Mouse (Mus musculus) layer of hippocampus, postnatal 10 days (tissue): ENCODE results near the gene Arpc5l. TPM values are rescaled to one million over a fixed set of nuclear protein-coding genes. Genes with fewer than 3 reads are reported as not detected.
A peak's percentile ranks its signal among the peaks of the same experiment; 100 is the strongest.
"Not testable (repeated sequence)": the region's sequence is repeated elsewhere in the genome, so short reads cannot be mapped to it uniquely, and the experiment has no call there.

Experiments
- DNase-seq, 2 experiments: peaks; one replicate each; pipeline ENCODE4 v3.0.0; 2021; ENCODE audit warnings: low spot score in 2 of 2
- total RNA-seq, 2 experiments: library from RNA; stranded (reverse); gene quantifications; 2 replicates each; pipeline ENCODE4 v1.2.3; 2021

Arpc5l gene
- total RNA-seq, 2 experiments from 2014 or later, result 87.7 to 102 TPM

- no peak for DNase-seq
Observed at GRCm38 (mm10) chr2:38999381-38999780, 5.8 kb upstream of the Arpc5l start.

GRCm38 (mm10) chr2:38999910-39000586 is 5.1 kb upstream of the Arpc5l start:
- no peak for DNase-seq

DNA sequence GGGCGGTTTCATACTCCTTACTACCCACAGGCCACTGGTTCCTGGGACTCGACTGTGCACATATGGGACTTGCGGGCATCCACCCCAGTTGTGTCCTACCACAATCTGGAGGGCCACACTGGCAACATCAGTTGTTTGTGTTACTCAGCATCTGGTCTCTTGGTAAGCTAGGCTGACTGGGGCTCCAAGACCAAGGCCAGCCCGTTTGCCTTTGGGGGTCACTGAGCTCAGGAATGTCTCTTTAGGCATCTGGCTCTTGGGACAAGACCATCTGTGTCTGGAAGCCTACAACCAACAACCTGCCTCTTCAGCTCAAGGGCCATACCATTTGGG is 4.6 kb upstream of the Arpc5l start:
- DNase-seq, result peak in 1 of 2 experiments; percentile 23

- DNase-seq, result no peak
Observed at GRCm38 (mm10) chr2:39001866-39002265, 3.3 kb upstream of the Arpc5l start.

DNA sequence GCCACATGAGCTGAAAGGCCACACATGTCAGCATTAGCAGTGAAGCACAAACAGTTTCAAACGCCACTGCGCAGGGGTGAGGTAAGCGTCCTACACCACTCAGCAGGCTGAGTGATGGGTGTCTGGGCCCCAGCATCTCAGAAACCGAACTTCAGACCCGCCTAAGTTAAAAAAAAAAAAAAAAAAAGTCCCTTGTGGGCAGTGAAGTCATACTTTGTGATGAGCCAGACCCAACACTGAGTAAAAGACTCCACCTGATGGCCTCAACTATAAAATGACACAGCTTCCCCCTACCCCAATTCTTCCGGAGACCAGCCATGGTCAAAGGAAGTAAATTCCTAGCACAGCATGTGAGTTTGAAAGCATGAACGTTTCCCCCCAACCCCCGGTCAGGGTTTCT is 2.0 kb upstream of the Arpc5l start:
- no peak for DNase-seq

- no peak for DNase-seq
Observed at GRCm38 (mm10) chr2:39003512-39003911, 1.6 kb upstream of the Arpc5l start.

DNA sequence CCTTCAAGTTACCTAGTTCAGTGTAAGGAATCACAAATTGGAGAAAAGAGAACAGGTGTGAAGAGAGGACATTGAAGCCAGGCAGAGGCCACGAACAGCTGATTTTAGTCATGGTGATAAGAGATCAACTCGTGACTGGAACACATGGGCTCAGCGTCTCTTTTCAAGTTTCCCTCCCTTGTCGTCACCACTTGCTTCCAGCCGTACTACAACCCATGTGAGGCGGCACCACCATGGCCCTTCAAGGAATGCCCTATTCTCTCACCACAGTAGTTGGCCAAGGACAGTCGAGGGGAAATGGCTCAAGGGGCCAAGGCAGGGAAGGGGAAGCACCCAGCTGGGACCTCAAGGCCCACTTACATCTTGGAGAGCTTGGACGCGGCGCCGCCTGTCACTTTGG is 776 bp upstream of the Arpc5l start:
- DNase-seq, result peak; percentile 46 to 51

GRCm38 (mm10) chr2:39005574-39006079 is 479 bp downstream of the Arpc5l start, which contains the start of gene Rpl35:
Gene Rpl35, minus strand, starts transcription at chr2:39005624.
- DNase-seq, result peak in 1 of 2 experiments; percentile 35

DNA sequence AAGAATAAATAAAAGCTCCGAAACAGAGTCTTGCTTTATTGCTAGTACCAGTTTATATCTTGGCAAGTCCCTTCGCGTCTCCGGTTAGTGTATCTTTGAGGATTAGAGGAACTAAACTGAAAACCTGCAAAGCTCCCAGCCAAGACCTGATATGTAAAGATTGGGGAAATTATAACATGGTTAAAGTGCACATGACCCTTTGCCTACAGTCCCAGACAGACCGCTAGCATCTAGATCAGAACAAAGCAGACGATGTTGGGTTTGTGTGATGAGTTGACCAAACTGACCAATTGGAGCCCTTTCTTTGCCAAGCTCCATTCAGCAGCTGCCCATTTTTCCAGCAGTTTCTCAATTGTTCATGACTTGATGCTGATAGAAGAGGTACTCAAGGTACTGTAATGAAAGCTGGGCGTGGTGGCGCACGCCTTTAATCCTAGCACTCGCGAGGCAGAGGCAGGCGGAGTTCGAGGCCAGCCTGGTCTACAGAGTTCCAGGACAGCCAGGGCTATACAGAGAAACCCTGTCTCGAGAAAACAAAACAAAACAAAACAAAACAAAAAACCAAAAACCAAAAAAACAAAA is 1.1 kb downstream of the Arpc5l start:
- no peak for DNase-seq

DNA sequence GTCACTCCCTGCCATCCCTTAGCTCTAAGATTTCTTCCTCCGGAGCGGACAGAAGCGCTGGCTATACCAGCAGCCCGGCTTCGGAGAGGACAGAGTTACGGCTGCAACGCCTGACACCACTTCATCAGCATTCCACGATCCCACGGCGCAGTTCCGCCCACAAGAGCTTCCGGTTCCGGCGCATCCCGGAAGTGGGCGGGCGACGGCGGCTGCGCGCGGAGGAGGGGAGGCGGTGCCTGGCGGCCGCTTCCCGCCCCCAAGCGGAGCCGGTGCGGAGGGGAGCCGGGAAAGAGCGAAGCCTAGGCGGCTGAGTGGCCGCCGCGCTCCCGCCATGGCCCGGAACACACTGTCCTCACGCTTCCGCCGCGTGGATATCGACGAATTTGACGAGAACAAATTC is 2.7 kb downstream of the Arpc5l start:
- peak; percentile 92 to 95 for DNase-seq

- no peak for DNase-seq
Observed at GRCm38 (mm10) chr2:39008350-39008851, 3.3 kb downstream of the Arpc5l start.

DNA sequence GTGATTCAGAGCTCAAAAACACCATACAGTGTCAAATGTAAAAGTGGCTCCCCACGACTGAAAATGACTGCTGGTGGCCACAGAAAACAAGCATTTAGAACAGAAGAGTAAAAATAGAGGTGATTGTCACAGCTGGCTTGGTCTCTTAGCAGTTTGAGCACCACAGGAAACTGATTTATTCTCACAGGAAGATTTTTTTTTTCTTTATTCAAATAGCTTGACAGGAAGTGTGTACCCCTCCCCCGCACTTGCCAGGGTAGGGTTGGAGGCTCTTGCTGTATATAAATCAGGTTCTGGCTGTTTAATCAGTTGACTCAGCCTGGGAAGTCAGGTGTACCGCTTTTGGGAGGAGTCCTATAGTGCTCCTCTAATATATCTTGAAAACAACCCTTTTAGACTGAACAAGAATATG is 3.8 kb downstream of the Arpc5l start:
- DNase-seq, result peak in 1 of 2 experiments; percentile 44

- DNase-seq, result not testable (repeated sequence)
Observed at GRCm38 (mm10) chr2:39010144-39010543, 5.0 kb downstream of the Arpc5l start.

GRCm38 (mm10) chr2:39011264-39011663 is 6.1 kb downstream of the Arpc5l start:
- no peak for DNase-seq

DNA sequence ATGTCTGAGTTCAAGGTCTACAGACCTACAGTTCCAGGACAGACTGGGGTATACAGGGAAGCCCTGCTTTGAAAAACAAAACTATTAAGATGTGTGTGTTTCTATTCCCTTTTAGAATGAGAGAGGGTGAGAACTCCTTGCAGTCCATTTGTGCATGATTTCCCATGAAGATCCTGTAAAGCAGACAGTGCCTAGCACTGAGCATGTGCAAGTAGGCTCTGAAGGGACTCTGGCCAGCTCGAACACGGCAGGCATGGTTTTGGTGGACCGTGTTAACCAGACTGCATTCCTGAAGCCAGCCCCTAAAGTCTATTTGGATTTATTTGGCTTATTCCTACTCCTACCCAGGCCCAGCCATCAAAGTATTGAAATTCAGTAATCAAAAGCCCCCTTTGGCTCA is 6.8 kb downstream of the Arpc5l start:
- DNase-seq, result no peak

DNA sequence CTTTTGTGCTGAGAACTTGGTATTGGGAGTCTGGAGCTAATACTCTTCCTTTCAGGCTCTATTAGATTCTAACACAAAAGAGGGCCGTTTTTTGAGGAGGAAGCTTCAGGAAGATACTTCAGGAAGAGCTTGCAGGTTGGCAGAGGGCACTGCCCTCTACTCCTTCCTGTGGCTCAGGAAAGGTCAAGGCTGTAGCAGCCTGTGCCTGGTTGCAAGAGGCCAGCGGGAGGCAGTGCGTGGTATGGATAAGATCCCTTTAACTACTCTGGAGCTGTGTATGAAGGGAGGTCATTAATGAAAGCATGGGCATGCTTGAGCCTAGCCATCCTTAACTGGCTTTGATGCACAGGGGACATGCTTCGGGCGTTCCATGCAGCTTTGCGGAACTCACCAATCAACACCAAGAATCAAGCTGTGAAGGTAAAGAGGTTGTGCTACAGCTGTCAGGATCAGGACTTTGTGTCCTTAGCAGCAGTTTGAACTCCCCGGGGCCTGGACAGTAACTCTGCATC is 7.7 kb downstream of the Arpc5l start:
- no peak for DNase-seq

GRCm38 (mm10) chr2:39016581-39016980 is 11.4 kb downstream of the Arpc5l start:
- DNase-seq, result no peak

DNA sequence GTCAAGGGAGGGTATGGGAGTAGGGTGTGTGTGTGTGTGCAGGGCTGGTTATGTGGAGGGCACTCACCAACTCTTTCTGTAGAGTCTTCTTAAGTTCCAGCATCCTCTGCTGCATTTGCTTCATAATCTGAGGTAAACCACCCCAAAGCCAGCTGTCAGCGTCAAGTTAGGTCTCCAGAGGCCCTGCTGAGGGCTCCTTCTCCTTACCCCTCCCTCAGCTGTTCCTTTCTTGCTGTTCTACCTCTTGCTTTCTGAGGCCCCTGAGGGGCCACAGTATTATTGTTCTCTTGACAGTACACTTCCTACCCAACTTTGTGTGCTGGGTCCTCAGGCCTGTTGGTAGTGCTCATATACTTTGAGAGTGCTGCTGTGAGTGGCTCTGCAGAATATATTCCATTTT is 14.9 kb downstream of the Arpc5l start:
- no peak for DNase-seq

- DNase-seq, result no peak
Observed at GRCm38 (mm10) chr2:39031611-39032010, 26.5 kb downstream of the Arpc5l start.

GRCm38 (mm10) chr2:39040215-39040614 is 35.1 kb downstream of the Arpc5l start:
- DNase-seq, result no peak

DNA sequence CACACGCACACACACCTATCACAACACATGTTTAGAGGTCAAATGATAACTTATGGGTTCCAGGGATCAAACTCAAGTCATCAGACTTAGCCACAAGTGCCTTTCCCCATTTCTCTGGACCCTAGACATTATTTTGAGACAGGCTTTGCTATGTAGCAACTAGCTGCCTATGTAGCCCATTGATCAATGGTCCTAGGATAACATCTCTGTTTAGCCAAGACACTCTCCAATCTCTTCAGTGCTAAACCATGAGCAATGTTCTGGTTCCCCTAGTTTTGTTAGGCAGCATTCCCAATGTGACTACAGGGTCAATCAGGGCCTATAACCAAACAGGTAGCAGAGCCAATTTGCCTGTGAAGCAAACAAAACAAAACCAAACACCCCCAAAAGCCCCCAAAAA is 43.4 kb downstream of the Arpc5l start:
- no peak for DNase-seq

DNA sequence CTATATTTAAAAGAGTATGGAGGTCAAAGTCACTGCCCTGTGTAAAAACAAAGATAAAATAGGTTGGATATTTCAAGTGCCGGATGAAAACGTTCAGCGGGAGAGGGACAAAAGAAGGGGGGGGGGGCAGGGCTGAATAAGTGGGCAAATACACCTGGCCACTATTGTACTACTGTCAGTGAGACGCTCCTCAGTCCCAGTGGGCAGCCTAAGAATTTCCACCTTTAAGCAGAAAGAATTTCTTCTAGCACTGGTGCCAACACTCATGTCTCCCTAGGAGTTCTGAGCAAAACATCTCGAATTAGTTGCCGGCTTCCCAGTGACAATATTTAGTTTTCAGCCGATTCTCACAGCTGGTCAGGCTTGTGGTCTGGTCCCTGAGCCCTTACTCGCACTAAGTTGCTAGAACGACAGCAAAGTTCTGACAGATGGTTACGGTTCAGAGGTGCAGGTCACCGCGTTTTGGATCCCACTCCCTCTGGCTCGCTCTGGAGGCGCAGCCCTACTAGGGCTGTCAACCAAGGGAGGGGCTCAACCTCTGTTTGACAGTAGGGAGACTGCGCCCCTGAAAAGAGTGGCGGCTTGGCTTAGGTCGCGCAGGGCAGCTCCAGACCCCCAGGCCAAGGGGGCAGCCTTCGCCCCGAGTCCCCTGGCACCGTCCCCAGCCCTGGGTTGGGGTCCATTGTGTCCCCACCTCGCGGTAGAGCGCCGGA is 59.7 kb downstream of the Arpc5l start:
- DNase-seq, result no peak
